Mouse (Mus musculus): ENCODE results near the gene Sufu. TPM values are rescaled to one million over a fixed set of nuclear protein-coding genes. Genes with fewer than 3 reads are reported as not detected.

Sufu gene
- total RNA-seq, 1 experiment from 2014 or later, result 5.5 TPM

GRCm38 (mm10) chr19:46480624-46481345 lies 84.1 kb downstream of the Sufu start:
- ATAC-seq (replicated peaks; ENCODE audit: insufficient number of reproducible peaks, low FRiP score, low TSS enrichment, poor library complexity, severe bottlenecking), result no peak

GRCm38 (mm10) chr19:46481352-46481751 lies 84.7 kb downstream of the Sufu start:
- no peak for ATAC-seq (replicated peaks; ENCODE audit: insufficient number of reproducible peaks, low FRiP score, low TSS enrichment, poor library complexity, severe bottlenecking)

GRCm38 (mm10) chr19:46481756-46482155 lies 85.1 kb downstream of the Sufu start:
- no peak for ATAC-seq (replicated peaks; ENCODE audit: insufficient number of reproducible peaks, low FRiP score, low TSS enrichment, poor library complexity, severe bottlenecking)

- peak; percentile 27; the same call in 1 of the 2 replicates for ATAC-seq (replicated peaks; ENCODE audit: insufficient number of reproducible peaks, low FRiP score, low TSS enrichment, poor library complexity, severe bottlenecking)
Observed at GRCm38 (mm10) chr19:46482896-46483516, 86.3 kb downstream of the Sufu start.

DNA sequence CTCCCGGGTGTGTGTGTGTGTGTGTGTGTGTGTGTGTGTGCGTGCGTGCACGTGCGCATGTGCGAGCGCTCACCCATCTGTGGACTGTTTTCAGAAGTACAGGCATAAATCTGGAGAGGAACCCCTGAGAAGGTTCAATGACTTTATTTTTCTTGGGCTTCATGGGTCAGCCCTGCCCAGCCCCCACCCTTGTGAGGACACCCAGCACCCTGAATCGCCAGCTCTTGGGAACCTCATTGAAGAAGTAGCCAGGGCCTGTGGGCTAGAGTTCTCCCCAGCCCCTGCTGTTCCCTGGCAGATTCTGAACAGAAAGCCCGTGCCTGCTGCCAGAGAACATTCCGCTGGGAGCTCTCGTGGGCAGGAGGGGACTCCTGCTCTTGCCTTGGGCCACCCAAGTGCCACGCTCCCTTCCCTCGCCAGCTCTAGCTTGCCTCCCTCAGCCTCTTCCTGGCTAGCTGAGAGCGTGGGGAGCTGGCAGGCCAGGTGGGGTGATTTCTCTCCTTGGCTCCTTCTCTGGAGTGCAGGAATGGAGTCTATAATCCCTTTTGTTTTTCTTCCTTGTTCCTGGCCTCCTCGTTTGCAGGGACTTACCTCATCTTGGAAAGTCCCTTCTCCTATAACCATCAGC lies 87.1 kb downstream of the Sufu start:
- no peak for ATAC-seq (replicated peaks; ENCODE audit: insufficient number of reproducible peaks, low FRiP score, low TSS enrichment, poor library complexity, severe bottlenecking)

DNA sequence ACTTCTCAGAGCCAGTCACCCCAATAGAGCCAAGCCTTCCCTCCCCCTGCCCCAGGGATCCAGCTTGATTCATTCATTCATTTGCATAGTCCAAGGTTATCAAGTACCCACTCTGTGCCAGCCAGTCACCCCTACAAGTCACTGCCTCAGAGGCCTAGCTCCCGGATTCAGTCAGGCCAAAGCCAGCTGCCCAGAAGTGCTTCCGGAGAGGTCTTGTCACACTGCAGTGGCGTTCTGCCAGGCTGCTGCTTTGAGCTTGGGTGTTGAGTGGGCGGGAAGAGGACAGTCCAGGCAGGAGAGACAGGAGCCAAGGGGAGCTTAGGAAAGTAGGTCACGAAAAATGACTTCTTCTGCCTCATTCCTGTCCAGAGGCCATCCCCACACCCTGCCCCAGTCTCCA lies 87.8 kb downstream of the Sufu start:
- ATAC-seq (replicated peaks; ENCODE audit: insufficient number of reproducible peaks, low FRiP score, low TSS enrichment, poor library complexity, severe bottlenecking), result no peak

DNA sequence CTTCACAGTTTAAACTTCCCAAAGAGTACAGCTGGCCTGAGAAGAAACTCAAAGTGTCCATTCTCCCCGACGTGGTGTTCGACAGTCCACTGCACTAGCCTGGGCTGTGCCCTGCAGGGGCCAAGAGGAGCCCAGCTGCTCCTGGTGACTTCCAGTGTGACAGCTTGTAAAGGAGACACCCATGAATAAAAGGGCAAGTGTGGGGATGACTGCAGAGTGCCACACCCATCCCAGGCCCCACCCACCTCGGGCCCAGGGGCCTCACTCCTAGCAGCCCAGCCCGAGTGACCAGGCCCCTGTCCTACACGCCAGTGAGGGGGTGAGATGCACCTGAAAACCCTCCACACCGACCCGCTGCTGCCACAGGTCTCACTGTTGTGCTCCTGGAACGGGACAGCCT lies 89.2 kb downstream of the Sufu start:
- ATAC-seq (replicated peaks; ENCODE audit: insufficient number of reproducible peaks, low FRiP score, low TSS enrichment, poor library complexity, severe bottlenecking), result no peak; the same call in 1 of the 2 replicates

DNA sequence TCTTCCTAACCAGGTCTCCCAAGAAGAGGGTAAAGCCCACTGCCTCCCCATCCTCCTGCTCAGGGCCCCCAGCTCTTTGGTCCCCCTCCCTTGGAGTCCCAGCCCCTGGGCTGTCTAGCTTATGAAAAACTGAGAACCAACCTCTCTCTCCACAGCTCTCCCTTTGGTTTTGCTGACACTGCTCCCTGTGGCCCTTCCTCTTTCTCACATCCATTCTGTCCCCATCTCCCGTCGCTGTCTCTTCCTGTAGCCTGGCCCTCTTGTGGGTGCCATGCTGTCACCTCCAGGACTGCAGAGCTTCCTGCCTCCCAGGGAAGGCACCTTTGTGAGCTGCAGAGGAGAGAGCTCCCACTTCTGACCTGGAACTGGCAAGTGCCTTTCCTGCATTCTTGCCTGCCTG lies 90.0 kb downstream of the Sufu start:
- ATAC-seq (replicated peaks; ENCODE audit: insufficient number of reproducible peaks, low FRiP score, low TSS enrichment, poor library complexity, severe bottlenecking), result 0 out of 2 replicates have a peak, but pooled peaks have one; percentile 46

DNA sequence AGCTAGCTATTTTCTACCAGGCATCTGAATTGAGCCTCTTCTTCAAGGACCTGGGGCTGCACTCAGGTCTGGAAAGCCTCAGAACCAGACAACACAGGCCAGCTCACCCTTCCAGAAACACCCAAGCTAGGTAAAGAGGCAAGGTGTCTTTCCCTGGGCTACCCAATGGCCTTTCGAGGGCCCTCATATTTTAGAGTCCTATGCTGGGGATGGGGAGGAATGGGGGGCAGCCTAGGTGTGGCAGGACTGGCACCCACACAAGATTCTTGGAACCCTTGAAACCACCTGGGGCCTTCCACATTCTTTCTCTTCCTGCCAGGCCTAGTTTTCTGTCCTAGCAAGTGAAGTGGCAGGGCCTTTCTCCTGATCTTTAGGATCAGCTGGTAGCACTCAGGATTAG lies 92.8 kb downstream of the Sufu start:
- no peak for ATAC-seq (replicated peaks; ENCODE audit: insufficient number of reproducible peaks, low FRiP score, low TSS enrichment, poor library complexity, severe bottlenecking)

GRCm38 (mm10) chr19:46490634-46491033 lies 93.9 kb downstream of the Sufu start:
- no peak for ATAC-seq (replicated peaks; ENCODE audit: insufficient number of reproducible peaks, low FRiP score, low TSS enrichment, poor library complexity, severe bottlenecking)

DNA sequence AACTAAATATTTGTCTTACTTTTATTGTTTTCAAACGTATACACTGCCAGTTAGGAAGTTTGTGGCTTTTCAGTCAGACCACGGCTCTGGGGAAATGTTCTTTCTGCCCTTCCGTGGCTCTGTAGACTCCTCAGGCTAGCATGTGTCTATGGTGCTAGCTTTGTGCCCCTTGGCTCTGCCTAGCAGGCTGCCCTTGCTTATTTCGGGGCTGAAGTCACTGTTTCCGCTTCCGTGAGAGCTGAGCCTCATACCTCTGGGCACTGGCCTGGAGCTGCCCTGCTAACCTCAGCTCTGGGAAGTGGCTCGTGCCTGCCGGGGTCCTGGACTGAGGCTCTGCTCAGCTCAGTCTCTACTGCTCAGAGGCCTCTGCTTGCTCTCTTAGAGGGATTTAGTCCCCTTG lies 98.4 kb downstream of the Sufu start:
- ATAC-seq (replicated peaks; ENCODE audit: insufficient number of reproducible peaks, low FRiP score, low TSS enrichment, poor library complexity, severe bottlenecking), result no peak

DNA sequence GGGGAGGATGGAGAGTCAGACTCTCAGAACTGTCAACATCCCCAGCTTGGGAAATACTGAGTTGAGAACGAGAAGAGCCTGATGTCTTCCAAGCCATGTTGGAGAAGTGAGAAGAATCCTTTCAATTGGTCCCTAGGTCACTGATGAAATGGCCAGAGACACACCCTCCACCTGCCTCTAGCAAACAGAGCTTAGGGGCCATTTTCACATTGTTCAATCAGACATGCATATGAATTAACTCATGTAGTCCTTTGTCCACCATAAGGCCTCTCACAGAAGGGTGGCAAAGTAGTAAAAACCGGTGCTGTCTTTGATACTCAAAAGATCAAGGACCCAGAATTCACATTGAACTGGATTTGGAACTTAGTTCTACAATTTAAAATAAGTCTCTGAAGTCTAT lies 100.5 kb downstream of the Sufu start:
- no peak for ATAC-seq (replicated peaks; ENCODE audit: insufficient number of reproducible peaks, low FRiP score, low TSS enrichment, poor library complexity, severe bottlenecking)

DNA sequence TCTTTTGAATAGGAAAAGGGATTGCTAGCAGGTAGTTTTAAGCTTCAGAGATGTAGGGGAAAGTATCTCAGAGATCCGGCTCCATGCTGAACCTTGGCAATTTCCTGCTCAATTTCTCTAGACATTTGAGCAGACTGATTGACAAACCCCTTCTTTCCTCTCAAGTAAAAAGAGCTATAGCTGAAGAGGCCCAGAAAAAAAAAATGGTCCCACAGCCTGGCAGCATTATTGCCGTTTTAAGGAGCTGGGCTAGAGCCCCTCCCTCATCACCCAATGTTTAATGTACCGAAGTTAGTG lies 102.8 kb downstream of the Sufu start:
- ATAC-seq (replicated peaks; ENCODE audit: insufficient number of reproducible peaks, low FRiP score, low TSS enrichment, poor library complexity, severe bottlenecking), result no peak

DNA sequence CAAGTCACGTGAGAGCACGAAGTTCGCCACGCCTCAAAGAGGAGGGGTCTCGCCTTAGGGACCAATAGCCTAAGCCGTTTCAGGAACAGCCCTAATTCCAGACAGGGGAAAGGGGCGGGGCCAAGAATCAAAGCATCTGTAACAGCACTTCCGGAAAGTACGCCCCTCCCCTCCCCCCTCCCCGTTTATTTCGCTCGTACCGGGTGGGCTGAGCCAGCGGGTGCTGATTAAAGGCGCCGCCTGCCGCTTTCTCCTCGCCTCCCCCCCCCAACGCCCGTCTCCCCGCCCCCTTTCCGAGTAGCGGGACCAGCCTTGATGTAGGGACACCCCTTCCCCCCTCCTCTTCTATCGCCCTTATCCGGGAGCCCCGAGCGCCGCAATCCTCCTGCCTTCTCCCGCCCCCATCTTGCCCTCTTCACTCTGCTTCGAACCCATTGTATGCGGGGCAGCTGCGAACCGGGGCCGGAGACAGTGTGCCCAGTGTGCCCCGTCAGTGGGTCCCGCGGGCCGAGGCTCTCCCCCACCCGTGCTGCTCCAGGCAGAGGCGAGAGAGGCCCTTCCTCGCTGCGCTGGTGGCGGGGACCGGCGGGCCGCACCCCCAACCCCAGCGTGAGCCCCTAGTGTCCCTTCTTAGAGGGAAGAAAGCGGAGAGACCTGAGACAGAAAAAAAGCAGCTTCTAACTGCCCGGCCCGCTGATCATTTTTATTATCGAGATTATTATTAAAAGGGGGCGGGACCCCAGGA lies 103.3 kb downstream of the Sufu start:
- peak; percentile 60 for ATAC-seq (replicated peaks; ENCODE audit: insufficient number of reproducible peaks, low FRiP score, low TSS enrichment, poor library complexity, severe bottlenecking)

GRCm38 (mm10) chr19:46500581-46501341 lies 104.1 kb downstream of the Sufu start:
- no peak for ATAC-seq (replicated peaks; ENCODE audit: insufficient number of reproducible peaks, low FRiP score, low TSS enrichment, poor library complexity, severe bottlenecking)

DNA sequence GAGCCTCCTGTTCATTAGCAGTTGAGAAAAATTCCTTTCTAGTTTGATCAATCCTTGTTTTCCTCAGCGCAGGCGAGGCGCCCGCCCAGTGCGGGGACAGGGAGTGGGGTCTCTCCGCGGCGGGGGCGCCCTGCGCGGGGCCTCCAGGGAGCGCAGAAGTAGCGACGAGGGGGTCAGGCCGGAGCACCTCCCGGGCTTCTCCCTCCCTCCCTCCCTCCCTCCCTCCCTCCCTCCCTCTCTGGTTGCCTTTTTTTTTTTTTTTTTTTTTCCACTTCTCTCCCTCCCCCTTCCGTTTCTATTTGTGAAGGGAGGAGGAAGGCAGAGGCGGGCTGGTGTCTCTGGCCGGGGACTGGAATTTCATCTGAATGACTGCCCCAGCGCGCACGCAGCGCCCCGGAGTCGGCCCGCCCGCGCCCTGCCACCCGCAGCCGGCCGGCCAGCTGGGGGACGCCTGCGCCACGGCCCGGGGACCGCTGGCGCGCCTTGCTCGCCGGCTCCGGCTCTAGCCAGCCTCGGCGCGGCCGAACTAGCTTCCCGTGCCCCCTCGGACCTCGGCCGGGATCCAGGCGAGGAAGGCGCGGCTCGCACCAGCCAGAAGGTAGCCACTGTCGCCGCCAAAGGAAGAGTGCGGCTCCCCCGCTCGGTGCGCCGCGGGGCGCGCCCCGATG lies 104.8 kb downstream of the Sufu start, which contains the start of gene Trim8:
Gene Trim8, plus strand, starts transcription at position 302 of the 668 bp plus-strand sequence.
- no peak for ATAC-seq (replicated peaks; ENCODE audit: insufficient number of reproducible peaks, low FRiP score, low TSS enrichment, poor library complexity, severe bottlenecking)

DNA sequence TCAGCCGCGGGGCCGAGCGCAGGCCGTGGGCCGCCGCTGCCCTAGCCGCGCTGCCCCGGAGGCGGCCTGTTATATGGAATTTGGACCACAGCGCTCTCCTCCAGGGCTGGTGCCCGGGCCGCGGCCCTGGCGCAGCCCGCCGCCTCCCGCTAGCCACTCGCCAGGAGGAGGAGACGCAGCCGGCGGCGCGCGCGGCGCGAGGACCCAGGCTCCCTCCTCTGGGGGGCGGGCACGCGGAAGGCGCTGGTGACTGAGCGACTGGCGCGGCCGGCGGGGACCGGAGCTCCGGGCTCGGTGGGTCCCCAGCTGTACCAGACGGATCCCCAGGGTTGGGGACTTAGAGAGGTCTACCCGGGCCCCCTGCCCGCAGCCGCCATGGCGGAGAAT lies 105.4 kb downstream of the Sufu start:
- ATAC-seq (replicated peaks; ENCODE audit: insufficient number of reproducible peaks, low FRiP score, low TSS enrichment, poor library complexity, severe bottlenecking), result no peak

DNA sequence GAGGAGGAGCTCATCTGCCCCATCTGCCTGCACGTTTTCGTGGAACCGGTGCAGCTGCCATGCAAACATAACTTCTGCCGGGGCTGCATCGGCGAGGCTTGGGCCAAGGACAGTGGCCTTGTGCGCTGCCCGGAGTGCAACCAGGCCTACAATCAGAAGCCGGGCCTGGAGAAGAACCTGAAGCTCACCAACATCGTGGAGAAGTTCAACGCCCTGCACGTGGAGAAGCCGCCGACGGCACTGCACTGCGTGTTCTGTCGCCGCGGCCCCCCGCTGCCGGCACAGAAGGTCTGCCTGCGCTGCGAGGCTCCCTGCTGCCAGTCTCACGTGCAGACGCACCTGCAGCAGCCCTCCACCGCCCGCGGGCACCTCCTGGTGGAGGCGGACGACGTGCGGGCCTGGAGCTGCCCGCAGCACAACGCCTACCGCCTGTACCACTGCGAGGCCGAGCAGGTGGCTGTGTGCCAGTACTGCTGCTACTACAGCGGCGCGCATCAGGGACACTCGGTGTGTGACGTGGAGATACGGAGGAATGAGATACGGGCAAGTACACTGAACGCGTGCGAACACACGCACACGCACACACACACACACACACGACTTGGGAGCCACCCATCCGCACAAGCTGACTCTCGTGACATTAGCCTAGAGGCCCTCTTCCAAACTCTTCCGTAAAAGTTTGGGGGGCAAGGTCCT lies 105.9 kb downstream of the Sufu start:
- no peak for ATAC-seq (replicated peaks; ENCODE audit: insufficient number of reproducible peaks, low FRiP score, low TSS enrichment, poor library complexity, severe bottlenecking)

Data from monocyte, adult 5-6 weeks (primary cell).